Mouse (Mus musculus) spleen, adult 2 months (tissue): ENCODE results near the gene Col6a3. TPM values are rescaled to one million over a fixed set of nuclear protein-coding genes. Genes with fewer than 3 reads are reported as not detected.

Source experiments
- DNase-seq, 2 experiments: peaks; one replicate each; pipeline versions ENCODE4 v3.0.0 to v3.0.0-alpha.2; 2012 to 2021; ENCODE audit warnings: low spot score in 2 of 2, low read depth in 1 of 2
- H3K27ac ChIP-seq: fragments of 200-500 bp; 2 replicates; pipeline ENCODE4 v1.5.1; 2012; ENCODE audit warnings: low read length, inconsistent platforms; ENCODE audit not compliant: insufficient read depth
- H3K27me3 ChIP-seq: fragments of 200-500 bp; 2 replicates; pipeline ENCODE4 v1.6.1; 2012; ENCODE audit warnings: mild to moderate bottlenecking, moderate library complexity, low read length, inconsistent platforms; ENCODE audit not compliant: control insufficient read depth, insufficient read depth
- H3K36me3 ChIP-seq: fragments of 200-500 bp; 2 replicates; pipeline ENCODE4 v1.6.1; 2012; ENCODE audit warnings: mild to moderate bottlenecking, low read length, inconsistent platforms; ENCODE audit not compliant: control insufficient read depth, insufficient read depth
- H3K4me1 ChIP-seq: fragments of 200-500 bp; 2 replicates; pipeline ENCODE4 v1.6.1; 2011; ENCODE audit warnings: inconsistent platforms; ENCODE audit not compliant: control insufficient read depth, insufficient read depth, insufficient read length
- H3K4me3 ChIP-seq: fragments of 200-500 bp; 2 replicates; pipeline ENCODE4 v1.5.1; 2011; ENCODE audit warnings: mild to moderate bottlenecking, inconsistent platforms; ENCODE audit not compliant: insufficient read depth, insufficient read length; ENCODE audit errors: extremely low read depth
- CTCF ChIP-seq: fragments of 200-500 bp; IDR thresholded peaks from 2 replicates; pipeline ENCODE4 v1.5.1; 2011; ENCODE audit warnings: mild to moderate bottlenecking, inconsistent platforms; ENCODE audit not compliant: insufficient read depth, insufficient read length, insufficient replicate concordance; ENCODE audit errors: extremely low read depth
- POLR2A ChIP-seq: fragments of 200-500 bp; IDR thresholded peaks from 2 replicates; pipeline ENCODE4 v1.6.1; 2011; ENCODE audit warnings: low read depth, low read length, inconsistent platforms
- WGBS: fragments of 180-500 bp; shearing (Covaris S2); methylation state at CpG from one replicate; pipeline ENCODE4 v1.1.7; 2018; 5-methylcytosine and 5-hydroxymethylcytosine counted together
- polyA plus RNA-seq: library from polyadenylated mRNA; depleted of rRNA; stranded (reverse); fragments of >200 nt; gene quantifications from 2 replicates; pipeline ENCODE4 v1.2.3, GENCODE M21; 2012

Gene Col6a3
- polyA plus RNA-seq, 1 experiment: 5.7 TPM

- no peaks in the 10 kb centered on the region for H3K4me1 ChIP-seq
- 54% methylated on average over 5 of the region's 5 CpGs for WGBS
- TF ChIP-seq CTCF: no peak
- no peak for TF ChIP-seq POLR2A
- no peak for DNase-seq
- H3K27ac ChIP-seq: no peak overlapping the region
- H3K4me3 ChIP-seq: no peak overlapping the region
- H3K36me3 ChIP-seq: no peaks in the 10 kb centered on the region
- no peaks in the 10 kb centered on the region for H3K27me3 ChIP-seq
These were observed 7.5 kb downstream of the Col6a3 start for GRCm38 (mm10) chr1:90836178-90836740.

GRCm38 (mm10) chr1:90834701-90835100, 9.1 kb downstream of the Col6a3 start:
- TF ChIP-seq CTCF: no peak
- no peak for TF ChIP-seq POLR2A
- DNase-seq: no peak
- 44% methylated on average over 6 of the region's 6 CpGs for WGBS
- H3K27ac ChIP-seq: no peak overlapping the region
- H3K27me3 ChIP-seq: no peaks in the 10 kb centered on the region
- H3K4me3 ChIP-seq: no peak overlapping the region
- H3K4me1 ChIP-seq: no peaks in the 10 kb centered on the region
- no peaks in the 10 kb centered on the region for H3K36me3 ChIP-seq

- TF ChIP-seq POLR2A (no peak), CTCF (no peak)
- Histone ChIP-seq H3K27me3 (no peaks in the 10 kb centered on the region), H3K36me3 (no peaks in the 10 kb centered on the region), H3K4me1 (no peaks in the 10 kb centered on the region), H3K4me3 (no peak overlapping the region), H3K27ac (no peak overlapping the region)
- 59% methylated on average over 6 of the region's 6 CpGs for WGBS
- DNase-seq: no peak
These were observed 13.8 kb downstream of the Col6a3 start for GRCm38 (mm10) chr1:90830006-90830405.

- Histone ChIP-seq H3K27ac (no peak overlapping the region), H3K36me3 (no peaks in the 10 kb centered on the region), H3K27me3 (no peaks in the 10 kb centered on the region), H3K4me3 (no peak overlapping the region), H3K4me1 (no peaks in the 10 kb centered on the region)
- no peak for DNase-seq
- 91% methylated on average over 15 of the region's 15 CpGs for WGBS
- TF ChIP-seq CTCF (no peak), POLR2A (no peak)
These were observed 30.5 kb downstream of the Col6a3 start for GRCm38 (mm10) chr1:90813226-90813625.

- no peaks in the 10 kb centered on the region for H3K27me3 ChIP-seq
- TF ChIP-seq POLR2A: no peak
- no peaks in the 10 kb centered on the region for H3K4me1 ChIP-seq
- WGBS: 73% methylated on average over 9 of the region's 9 CpGs
- H3K27ac ChIP-seq: no peak overlapping the region
- H3K4me3 ChIP-seq: no peak overlapping the region
- no peak for DNase-seq
- H3K36me3 ChIP-seq: no peaks in the 10 kb centered on the region
These were observed 34.8 kb downstream of the Col6a3 start for GRCm38 (mm10) chr1:90808930-90809329.

GRCm38 (mm10) chr1:90803104-90803503, 40.7 kb downstream of the Col6a3 start:
- H3K27me3 ChIP-seq: no peaks in the 10 kb centered on the region
- no peak for DNase-seq
- no peaks in the 10 kb centered on the region for H3K4me1 ChIP-seq
- no peak for TF ChIP-seq POLR2A
- TF ChIP-seq CTCF: no peak
- H3K36me3 ChIP-seq: no peaks in the 10 kb centered on the region
- H3K4me3 ChIP-seq: no peak overlapping the region
- H3K27ac ChIP-seq: no peak overlapping the region
- 86% methylated on average over 4 of the region's 4 CpGs for WGBS

GRCm38 (mm10) chr1:90801067-90801466, 42.7 kb downstream of the Col6a3 start:
- Histone ChIP-seq H3K4me3 (no peak overlapping the region), H3K27me3 (no peaks in the 10 kb centered on the region), H3K36me3 (no peaks in the 10 kb centered on the region), H3K4me1 (no peaks in the 10 kb centered on the region), H3K27ac (no peak overlapping the region)
- TF ChIP-seq CTCF: no peak
- TF ChIP-seq POLR2A: no peak
- DNase-seq: no peak
- 86% methylated on average over 13 of the region's 13 CpGs for WGBS
